Mouse (Mus musculus) E14TG2a.4 (cell line): ENCODE measurements at regions not wholly inside any gene's neighbourhood (a gene's known extent, or its start where the extent isn't known, plus 50 kb on each side); places are given as distances from the start of the nearest gene placed in this dataset.
A peak's percentile ranks its signal among the peaks of the same experiment; 100 is the strongest.

Experiments used
- CTCF ChIP-seq: conservative IDR thresholded peaks from 2 replicates; pipeline ENCODE4 v1.5.1; 2014; ENCODE audit warnings: low read length
- NANOG ChIP-seq: IDR thresholded peaks from 2 replicates; pipeline ENCODE4 v1.6.1; 2014; ENCODE audit warnings: borderline replicate concordance, low read length, mixed read lengths

- peak; percentile 60 for TF ChIP-seq CTCF
- no peak for TF ChIP-seq NANOG
Measured at GRCm38 (mm10) chr1:189550851-189551250, 137.0 kb downstream of the Cenpf start.
